ENCODE assay signal across 14 mouse cellular contexts in genomic region chr3:93858957-93859356, GRCm38 (mm10). TPM values are rescaled to one million over a fixed set of nuclear protein-coding genes. Genes with fewer than 3 reads are reported as not detected.
"Had no signal": no experiment of that assay in that cellular context is flagged by ENCODE, and none has a peak within 500 bp of the region (broad histone marks: within the 10 kb centered on the region; RNA-seq: fewer than 3 reads in every experiment).

No protein-coding gene starts in this region.

RNA-seq across cellular contexts. Expression of gene Tdpoz3, which starts 33.1 kb away (rescaled TPM):
- polyA plus RNA-seq: liver, embryonic 16.5 days; lung, embryonic 14.5 days; lung, embryonic 16.5 days; midbrain, embryonic 10.5 days; midbrain, embryonic 12.5 days; midbrain, embryonic 14.5 days; midbrain, embryonic 16.5 days; myocyte; neural tube, embryonic 12.5 days; neural tube, embryonic 14.5 days; small intestine, adult 2 months; stomach, embryonic 14.5 days; stomach, embryonic 16.5 days; thymus, postnatal 0 days had no signal
